30 mouse cellular contexts compared by ENCODE assay signal in genomic region chr4:52821375-52821774, GRCm38 (mm10). TPM values are rescaled to one million over a fixed set of nuclear protein-coding genes. Genes with fewer than 3 reads are reported as not detected.
DNase-seq lines count a peak whose midpoint lies in the region; TF ChIP-seq lines count a peak whose summit lies in the region.
"Had no signal": no experiment of that assay in that cellular context is flagged by ENCODE, and none has a peak within 500 bp of the region (broad histone marks: within the 10 kb centered on the region; RNA-seq: fewer than 3 reads in every experiment).

No protein-coding gene starts in this region.

- no peak overlapping the region for H3K4me3 ChIP-seq in left cerebral cortex, adult 2 months
- H3K4me3 ChIP-seq: embryonic facial prominence, embryonic 10.5 days; embryonic facial prominence, embryonic 13.5 days; erythroblast, embryonic 14.5 days; forebrain, embryonic 12.5 days; forebrain, embryonic 15.5 days; gastrocnemius, adult 2 months; heart, embryonic 12.5 days; heart, embryonic 15.5 days had no signal

- intact Hi-C loops in left cerebral cortex, adult 2 months (cut with DNase I) = no loop called here

- no peak for TF ChIP-seq CTCF in left cerebral cortex, adult 2 months (IDR thresholded peaks at IDR 0.05)

- DNase-seq in layer of hippocampus, adult 18-20 months (ENCODE audit: low spot score in 2 of 2) = peak; percentile 10 to 41
- DNase-seq in layer of hippocampus, postnatal 14 days (ENCODE audit: low spot score in 2 of 2) = no peak
- peak; percentile 1 for DNase-seq in right cerebral cortex, adult 18-20 months
- DNase-seq in right cerebral cortex, postnatal 36 days (ENCODE audit: low spot score in 2 of 2) = no peak
- DNase-seq in testis, postnatal 14 days (ENCODE audit: low spot score) = peak; percentile 4
- no peak for DNase-seq in left cerebral cortex, adult 2 months (ENCODE audit: extremely low spot score in 1 of 2, low spot score in 2 of 2)
- DNase-seq: adrenal gland, adult 2 months; adrenal gland, postnatal 14 days; cerebellum, adult 11-12 months; cerebellum, adult 8-10 months; cerebellum, postnatal 10 days; cerebellum, postnatal 36 days; embryo, embryonic 11 days; gastrocnemius, adult 2 months; gastrocnemius, postnatal 14 days; heart, adult 18-20 months; heart, postnatal 14 days; heart, postnatal 4 days had no signal

- H3K27ac ChIP-seq in left cerebral cortex, adult 2 months = no peak overlapping the region
- H3K27ac ChIP-seq: embryonic facial prominence, embryonic 10.5 days; embryonic facial prominence, embryonic 13.5 days; forebrain, embryonic 12.5 days; forebrain, embryonic 15.5 days; gastrocnemius, adult 2 months; heart, embryonic 15.5 days; hindbrain, embryonic 14.5 days; hindbrain, postnatal 0 days had no signal

RNA-seq across cellular contexts. Expression of gene Olfr275, which starts 7.0 kb away (rescaled TPM):
- total RNA-seq in layer of hippocampus, adult 18-20 months (2021) = not detected
- total RNA-seq in layer of hippocampus, postnatal 14 days (2021) = not detected
- total RNA-seq in left cerebral cortex, adult 2 months (2021) = not detected
- total RNA-seq: adrenal gland, adult 2 months; adrenal gland, postnatal 14 days; adrenal gland, postnatal 4 days; gastrocnemius, adult 2 months; gastrocnemius, postnatal 14 days; gastrocnemius, postnatal 4 days; heart, adult 18-20 months; heart, postnatal 14 days; heart, postnatal 4 days; hindbrain, postnatal 0 days; MEL had no signal

RNA-seq across cellular contexts. Expression of gene Olfr273, which starts 37.7 kb away (rescaled TPM):
- total RNA-seq in layer of hippocampus, adult 18-20 months (2021) = not detected
- total RNA-seq in layer of hippocampus, postnatal 14 days (2021) = not detected
- total RNA-seq in left cerebral cortex, adult 2 months (2021) = not detected
- total RNA-seq: adrenal gland, adult 2 months; adrenal gland, postnatal 14 days; adrenal gland, postnatal 4 days; gastrocnemius, adult 2 months; gastrocnemius, postnatal 14 days; gastrocnemius, postnatal 4 days; heart, adult 18-20 months; heart, postnatal 14 days; heart, postnatal 4 days; hindbrain, postnatal 0 days; MEL had no signal

Comparison
In these comparisons a context has a peak if more than half of its experiments do, and no peak if none do; other contexts are left out.
1. DNase-seq: peak in layer of hippocampus, adult 18-20 months (2 of 2), right cerebral cortex, adult 18-20 months (single experiment) and testis, postnatal 14 days (single experiment); none in layer of hippocampus, postnatal 14 days (0 of 2), right cerebral cortex, postnatal 36 days (0 of 2) and left cerebral cortex, adult 2 months (0 of 2).